Mouse (Mus musculus) gastrocnemius, postnatal 25 days (tissue): ENCODE measurements at regions not wholly inside any gene's neighbourhood (a gene's known extent, or its start where the extent isn't known, plus 50 kb on each side); places are given as distances from the start of the nearest gene placed in this dataset.

Experiments used
- DNase-seq: peaks from one replicate; pipeline ENCODE4 v3.0.0; 2022

DNA sequence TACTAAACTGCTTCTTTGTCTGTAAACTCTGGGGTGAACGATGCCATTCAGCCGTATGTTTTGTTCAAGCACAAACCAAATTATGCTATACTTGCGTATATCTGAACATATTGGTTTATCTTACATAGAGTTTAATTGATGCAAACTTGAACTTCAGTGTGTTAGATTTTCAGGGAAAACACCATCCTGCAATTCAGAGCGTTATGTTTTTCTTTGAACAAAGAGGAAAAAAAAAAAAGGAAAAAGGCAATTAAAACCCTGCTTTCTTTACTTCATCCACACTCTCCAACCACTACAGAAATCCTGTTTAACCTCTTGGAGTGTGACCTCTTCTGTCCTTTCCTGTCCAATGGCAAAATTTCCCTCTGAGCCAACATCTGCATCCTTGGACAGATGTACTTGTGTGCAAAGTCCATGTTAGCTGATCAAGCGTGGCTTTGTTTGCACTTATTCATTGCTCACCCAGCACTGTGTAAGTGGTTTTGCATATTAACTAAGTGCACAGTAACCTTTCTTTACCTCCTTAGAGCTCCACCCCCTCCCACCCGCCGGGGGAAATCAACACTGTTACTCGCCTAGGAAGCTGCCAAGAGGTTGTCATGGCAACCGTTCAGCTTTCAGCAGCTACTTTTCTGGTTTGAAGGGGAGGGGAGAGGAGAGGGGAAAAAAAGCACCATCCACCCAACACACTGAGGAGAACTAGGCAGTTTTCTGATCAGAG lies 174.4 kb upstream of the Klf12 start:
- peak; percentile 19 for DNase-seq

DNA sequence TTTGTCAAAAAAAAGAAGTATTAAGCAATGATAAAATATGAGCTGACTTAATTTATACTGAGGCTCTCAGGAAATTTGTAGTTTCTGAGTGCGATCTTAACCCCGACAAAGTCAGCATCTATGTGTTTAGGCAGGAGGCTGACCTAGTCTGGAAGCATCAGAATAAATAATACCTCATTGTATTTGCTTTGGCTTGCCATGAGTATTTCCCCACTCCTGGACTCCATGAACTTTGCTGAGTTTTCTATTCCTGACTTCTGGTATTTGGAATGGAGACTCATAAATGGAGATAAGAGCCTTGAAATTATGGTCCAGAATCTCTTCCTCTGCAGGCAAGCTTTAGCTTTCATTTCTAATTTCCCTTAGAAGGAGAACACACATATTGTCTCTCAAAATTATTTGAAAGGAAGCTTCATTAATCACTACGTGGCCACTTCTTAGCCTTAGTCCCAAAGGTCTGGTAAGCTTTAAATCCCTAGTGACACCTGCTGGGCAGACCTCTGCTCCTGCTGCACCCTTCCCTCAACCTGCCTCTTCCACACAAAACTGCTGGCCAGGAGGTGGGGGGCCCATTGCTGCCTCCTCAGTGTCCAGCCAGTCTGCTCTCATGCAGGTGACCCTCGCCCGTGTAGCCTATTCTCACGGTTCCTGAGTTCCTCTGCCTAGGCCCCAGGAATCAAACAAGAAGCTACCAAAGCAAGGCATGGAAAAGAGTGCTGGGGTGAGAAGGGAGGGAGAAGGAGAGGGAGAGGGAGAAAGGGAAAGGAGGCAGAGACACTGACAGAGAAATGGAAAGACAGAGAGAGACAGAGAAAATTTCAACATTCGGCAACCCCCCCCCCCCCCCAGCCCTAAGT lies 173.6 kb upstream of the Klf12 start:
- no peak for DNase-seq

DNA sequence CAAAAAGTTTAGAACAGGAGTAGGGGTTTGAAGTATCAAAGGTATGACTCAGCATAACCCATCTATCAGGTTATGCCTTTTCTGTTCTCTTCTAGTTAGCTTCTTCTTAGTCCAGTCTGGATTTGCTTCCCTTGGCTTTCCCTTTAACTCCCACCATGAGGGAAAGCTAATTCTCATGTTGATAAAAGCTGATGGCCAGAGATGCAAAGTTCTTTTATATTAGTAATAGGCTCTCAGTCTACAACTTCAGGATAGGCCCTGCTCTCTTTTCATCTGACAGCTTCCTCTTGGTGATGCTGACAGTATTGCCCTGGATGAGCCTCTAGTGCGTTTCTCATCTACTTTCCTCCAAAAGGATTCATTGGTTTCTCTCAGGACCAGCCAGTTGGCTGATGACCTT lies 161.7 kb upstream of the Klf12 start:
- no peak for DNase-seq

DNA sequence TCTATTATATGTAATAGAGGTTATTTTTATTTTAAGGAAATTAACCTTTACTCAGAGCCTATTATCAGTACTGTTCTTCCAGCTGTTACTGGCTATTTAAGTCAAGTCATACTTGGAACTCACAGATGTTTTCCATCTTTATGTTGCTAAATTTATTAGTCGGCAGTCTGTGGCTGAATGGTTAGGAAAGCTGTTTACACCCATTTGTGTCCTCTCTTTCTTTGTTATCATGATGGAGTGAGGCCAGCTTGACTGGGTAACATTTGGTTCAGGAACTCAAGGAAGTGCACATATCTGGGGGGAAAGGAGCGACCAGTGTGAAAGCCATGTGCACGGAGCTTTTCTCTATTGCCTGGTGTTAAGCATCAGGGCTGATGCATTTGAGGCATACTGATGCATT lies 160.4 kb upstream of the Klf12 start:
- no peak for DNase-seq

DNA sequence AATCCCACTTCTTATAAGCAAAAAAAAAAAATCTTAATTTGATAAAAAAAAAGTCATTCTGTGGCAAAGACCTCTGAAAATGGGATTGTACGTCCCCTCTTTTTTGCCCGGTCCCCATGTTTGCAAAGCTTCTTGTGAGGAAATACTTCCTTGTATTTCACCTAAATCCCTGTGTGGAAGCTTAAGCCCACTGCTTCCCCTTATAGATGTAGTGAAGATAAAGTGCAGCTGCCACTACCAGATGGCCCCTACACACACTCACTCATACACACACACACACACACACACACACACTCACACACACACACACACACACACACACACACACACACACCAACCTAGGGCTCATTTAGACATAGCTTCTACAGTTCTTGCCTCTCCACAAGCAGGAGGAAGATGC lies 159.6 kb upstream of the Klf12 start:
- no peak for DNase-seq

DNA sequence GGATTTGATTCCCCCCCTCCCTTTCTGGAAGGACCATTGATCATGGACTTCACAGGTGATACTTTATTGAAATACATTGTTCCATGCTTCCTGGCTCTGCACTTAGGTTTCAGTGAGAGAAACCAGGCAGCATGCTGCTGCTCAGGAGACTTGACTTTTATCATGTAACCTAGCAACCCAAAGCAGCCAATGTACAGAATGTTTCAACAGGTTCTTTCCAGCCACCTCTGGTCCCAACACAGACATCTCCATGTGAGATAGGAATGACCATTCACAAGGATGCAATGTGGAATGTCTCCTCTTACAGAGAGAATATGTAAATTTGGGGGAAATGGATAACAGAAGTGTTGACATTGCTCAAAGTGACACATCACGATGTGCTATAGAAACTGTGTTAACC lies 153.1 kb upstream of the Klf12 start:
- no peak for DNase-seq

DNA sequence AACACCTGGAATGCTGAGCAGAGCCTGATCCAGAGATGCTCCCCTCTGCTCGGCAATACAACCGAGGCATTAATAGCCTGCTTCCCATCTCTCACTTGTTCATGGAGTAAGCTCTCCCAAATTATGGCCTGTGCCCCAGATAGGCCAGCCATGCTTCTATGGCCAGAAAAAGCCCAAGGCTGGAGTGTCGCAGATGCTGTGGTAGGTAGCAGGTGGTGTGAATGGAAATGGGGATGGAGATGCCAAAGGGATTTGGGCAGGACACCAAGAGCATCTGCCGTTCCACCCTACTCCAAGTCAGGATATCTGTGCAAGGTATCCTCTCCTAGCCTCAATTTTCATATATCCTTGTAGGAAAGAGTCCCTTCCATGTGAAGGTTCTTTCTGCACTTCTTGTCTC lies 145.2 kb upstream of the Klf12 start:
- no peak for DNase-seq

DNA sequence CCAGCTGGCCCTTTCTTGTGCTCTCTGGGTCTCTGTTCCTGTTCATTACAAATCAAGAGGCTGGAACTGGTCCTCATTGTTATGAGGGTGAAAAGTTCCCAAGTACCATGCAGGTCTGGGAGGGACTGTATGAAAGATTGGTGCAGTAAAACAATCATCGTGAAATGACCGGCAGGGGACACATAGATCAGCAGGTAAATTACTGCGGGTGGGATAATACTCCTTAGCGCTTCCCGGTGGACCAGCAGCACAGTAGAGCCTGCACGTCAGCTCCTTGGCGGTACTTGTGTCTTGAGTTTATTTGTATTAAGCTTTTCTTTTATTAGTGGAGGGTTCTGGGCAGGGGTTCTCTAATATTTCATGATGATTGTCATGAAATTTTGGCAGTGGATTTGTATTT lies 141.9 kb upstream of the Klf12 start:
- DNase-seq = no peak

DNA sequence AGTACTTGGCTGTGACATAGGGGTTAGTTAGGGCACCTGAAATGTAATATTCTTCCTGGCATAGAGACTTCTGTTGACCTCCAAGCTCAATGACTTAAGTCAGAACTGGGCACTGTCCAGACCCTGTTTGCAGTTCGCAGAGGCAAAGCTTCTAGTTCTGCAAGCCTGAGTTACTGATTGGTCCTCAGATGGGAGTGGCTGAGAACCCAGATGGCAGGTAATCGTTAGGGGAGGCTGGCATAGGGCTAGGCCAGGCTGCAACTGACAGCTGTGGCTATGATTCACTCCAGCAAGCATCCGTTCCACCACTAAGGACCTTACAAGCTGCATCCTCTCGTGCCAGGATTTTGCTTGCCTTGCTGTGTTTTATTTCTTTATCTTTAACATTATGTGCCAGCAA lies 139.3 kb upstream of the Klf12 start:
- DNase-seq = peak; percentile 78

DNA sequence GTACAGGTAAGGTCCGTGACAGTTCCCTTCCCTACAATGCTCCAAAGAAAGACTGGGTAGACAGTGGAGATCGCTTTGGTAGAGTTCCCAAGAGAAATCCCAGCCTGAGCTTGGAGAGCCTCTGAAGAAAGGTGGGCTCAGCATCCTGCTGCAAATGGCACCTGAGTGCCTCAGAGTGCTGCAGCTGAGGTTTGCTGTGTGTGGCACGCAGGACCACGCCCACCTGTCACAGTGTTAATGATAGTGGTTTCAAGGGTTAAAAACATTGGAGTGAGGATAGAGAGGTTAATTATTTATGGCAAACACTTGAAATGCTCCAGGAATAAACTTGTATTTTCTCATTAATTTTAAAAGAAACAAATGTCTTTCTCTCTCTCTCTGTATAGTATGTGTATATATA lies 137.2 kb upstream of the Klf12 start:
- DNase-seq = no peak

DNA sequence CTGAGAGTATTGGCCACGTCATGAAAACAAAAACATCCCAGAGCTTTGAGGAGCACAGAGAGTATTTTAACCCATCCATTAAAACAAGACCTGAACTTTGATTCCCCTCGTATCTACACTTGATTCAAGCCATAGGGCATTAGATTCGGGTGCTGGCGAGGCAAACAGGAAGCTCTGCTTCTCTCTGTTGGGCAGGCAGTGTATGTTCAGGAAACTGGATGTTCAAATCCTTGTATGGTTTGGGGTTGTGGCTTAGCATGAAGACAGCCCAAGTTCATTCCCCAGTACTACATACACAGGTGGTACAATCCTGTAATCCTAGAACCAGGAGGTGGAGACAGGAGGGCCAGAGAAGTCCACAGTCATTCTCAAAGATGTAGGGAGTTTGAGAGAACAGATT lies 130.6 kb upstream of the Klf12 start:
- DNase-seq = no peak

DNA sequence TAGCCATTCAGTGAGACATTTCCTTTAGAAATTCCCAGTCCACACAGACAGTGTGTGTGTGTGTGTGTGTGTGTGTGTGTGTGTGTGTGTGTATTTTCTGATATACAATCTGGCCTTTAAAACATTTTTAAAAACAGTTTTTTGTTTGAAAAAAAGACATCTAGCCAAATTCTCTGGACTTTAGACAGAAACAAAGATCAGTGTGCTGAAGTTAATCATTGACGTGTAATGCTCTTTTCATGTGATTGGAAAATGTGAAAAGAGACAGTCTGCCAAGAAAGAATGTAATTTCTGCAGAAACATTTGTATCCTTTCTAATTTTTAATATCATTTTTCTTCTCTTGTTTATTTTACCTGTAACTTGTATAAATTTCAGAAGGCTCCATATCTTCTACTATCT lies 127.7 kb upstream of the Klf12 start:
- no peak for DNase-seq

DNA sequence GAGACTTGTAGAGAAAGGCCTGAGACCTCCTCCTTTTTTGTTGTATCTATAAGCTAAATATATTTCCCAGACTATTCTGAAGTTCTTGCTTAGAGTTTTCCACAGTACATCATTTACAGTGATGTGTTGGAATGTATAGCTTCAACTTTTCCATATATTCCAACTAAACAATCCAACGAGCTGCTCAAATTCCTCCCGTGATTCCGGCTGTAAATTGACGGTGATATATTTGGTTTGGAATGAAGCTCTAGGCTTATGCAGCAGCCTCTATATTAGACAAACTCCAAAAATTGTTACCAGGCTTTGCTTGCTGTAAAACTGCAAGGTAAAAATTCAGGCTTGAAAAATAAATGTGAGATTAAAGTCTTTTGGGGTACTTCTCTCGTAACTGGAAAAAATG lies 112.7 kb upstream of the Klf12 start:
- DNase-seq = no peak

DNA sequence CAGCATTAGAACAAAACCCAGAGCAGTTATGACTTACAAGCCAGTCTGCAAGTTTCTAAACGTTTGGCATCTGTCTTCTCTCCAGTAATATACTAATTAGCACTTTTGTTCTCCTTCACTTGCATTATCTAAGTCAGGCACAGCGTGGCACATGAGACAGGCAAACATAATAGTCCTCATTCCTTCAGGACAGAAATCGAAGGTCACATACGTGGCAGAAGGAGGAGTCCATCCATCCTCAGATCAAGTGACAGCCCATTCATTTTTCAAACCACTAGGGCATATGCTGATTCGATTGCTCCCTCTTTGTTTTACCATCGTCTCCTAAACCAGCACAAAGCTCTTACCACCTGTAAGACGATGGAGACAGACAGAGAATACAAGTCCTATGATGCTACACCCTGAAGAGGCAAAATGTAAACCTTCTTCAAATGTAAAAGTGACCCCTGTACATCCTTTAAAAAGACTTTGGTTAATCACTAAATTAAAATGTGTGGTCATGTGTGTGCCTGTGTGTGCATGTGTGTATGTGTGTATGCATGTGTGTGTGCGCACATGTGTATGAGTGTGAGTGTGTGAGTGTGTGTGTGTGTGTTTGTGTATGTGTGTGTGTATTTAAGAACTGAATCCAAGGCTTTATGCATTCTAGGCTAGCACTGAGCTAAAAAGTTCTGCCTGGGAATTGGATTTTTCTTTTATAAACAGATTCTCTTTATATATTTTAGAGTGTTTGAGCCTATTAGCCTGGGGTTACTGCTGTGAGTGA lies 90.9 kb upstream of the Klf12 start:
- DNase-seq = no peak

DNA sequence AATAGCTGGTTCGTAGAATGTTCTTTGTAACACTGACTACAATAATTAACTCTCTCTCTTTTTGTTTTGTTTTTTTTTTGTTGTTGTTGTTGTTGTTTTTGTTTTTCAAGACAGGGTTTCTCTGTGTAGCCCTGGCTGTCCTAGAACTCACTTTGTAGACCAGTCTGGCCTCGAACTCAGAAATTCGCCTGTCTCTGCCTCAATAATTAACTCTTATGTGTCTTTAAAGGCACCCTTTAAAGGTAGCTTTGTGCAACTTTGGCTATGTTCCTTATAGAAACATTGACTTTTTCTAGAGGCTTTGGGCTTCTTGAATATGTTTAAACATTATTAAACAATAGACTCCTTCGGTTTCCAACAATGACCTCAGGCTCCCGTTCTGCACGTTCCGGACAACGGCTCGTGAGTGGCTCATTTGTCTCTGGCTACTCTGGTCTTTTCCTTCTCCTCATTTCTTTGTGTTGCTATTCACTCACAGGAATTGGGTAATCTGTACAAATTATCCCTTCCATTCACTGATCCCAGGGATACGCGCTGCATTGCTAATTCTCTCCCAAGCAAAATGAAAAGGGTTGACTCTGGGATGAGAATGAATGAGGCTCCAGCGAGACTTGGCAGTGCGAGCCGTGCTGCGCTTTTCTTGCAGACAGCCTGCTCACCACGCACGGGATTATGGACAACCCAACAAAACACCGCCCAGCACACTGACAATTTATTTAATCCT lies 90.2 kb upstream of the Klf12 start:
- no peak for DNase-seq

DNA sequence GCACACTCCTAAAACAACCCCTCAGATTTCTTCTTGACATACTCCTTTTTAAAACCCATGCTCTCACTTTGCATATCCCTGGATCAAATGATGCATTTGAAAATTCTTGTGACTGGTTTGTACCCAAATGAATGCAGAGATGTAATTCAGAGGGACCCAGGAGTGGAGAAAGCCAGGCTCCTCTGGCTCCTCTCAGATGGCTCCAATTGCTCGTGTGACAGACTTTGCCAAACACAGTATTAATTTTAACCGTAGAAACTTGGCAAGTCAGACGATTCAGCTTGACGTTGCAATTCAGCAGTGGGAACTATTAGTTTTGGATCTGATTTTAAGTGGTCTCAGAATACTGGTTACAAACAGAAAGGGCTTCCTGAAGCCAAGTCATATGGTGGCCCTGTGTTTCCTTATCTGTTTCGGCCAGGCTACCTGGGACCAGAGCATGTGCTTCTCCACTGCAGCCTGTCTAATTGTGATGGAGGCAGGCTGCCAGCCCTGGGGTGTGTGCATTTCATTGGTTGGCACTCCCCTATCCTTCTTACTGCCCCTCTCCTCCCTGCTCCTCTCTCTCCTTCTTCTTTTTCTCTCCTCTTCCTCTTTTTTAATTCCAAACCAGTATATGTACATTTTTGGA lies 81.9 kb upstream of the Klf12 start:
- DNase-seq = no peak

DNA sequence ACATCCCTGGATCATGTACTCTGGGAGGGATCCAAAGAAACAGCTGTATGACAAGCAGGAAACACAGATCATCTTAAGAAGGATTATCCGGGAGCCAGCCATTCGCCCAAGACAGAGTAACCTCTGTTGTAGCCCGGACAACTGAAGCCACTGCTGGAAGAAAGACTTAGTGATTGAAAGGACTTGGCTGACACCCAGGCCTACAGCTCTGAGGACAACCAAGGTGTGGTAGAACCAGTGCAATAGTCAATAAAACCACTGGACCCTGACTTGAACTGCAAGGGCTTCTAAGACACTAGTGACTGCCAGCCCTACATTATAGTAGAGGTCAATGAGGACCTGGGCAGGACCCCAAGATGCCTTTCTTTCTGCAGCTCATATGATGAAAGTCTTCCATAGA lies 78.3 kb upstream of the Klf12 start:
- DNase-seq = no peak

DNA sequence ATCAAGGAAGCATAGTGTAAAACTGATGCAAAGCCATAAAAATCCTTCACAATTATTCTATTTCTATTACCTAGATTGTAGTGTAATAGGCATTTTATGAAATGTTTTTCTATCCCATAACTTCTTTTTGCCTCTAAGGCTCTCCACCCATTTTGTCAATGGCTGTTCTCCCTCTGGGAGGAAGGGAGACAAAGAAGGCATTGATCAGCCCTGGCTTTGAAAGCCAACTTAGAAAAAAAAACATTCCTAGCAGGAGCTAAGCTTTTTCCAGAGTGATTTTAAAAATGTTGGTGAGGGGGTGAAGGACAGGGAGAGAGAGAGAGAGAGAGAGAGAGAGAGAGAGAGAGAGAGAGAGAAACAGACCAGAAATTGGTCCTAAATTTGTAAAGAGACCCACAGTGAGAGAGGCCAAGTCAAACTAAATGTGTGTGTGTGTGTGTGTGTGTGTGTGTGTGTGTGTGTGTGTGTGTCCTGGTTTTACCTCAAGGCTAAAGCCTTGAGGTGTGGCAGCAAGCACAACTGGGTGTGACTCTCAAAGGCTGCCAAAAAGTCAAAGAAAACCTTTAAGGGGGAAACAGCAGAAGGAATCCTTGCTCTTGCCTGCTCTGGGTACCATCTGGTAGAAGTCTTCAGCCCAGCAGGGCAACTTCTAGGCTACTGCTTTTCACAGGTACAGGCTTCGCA lies 77.0 kb upstream of the Klf12 start:
- no peak for DNase-seq

DNA sequence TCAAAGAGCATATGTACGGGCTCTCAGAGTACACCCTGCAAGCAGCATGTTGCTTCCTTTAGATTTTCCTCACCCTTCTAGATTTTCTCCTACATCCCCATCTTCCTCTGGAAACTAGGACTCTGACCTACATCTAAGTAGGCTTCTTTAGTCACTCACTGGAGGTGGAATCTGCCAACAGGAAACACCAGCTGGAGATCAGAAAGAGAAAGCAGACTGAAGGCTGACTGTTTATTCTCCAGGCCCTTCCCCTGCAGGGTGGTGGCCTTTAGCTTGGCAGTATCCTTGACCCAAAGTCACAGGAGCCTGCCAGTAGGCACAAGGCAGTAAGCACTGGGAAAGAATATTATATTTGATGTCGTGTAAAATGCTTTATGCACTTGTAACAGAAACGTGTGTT lies 75.4 kb upstream of the Klf12 start:
- DNase-seq = no peak

DNA sequence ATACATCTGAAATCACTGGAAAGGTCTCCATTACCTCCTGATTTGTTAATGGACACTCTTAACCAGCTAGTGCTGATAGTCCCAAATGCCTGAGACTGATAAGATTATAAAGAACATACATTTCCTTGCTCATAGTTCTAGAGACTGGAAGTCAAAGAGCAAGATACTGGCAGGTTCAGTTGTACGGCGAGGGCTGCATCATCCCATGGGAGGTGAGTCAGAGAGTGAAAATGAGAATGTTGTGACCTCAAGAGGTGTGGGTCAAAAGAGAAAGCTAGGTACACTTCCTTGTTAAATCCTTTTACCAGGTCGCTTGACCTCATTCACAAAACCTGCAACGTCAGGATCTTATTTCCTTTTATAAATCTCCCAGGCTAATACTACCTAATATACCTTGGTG lies 72.7 kb upstream of the Klf12 start:
- DNase-seq = no peak

DNA sequence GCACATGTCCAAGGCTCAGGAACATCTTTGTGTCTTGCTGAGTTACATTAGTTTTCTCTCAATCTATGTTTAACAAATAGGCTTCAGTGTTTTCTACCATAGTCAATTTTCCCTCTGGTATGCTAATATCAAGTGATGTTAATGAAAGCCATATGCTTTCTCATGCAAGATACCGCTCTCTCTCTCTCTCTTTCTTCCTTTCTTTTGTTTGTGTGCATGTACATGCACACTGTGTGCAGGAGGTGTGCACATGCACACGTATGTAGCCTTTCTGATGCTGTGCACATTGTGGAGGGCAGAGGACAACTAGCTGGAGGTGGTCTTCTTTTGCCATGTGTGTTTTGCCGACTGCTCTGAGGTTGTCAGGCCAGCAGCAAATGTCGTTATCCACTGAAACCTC lies 69.0 kb upstream of the Klf12 start:
- DNase-seq = no peak
